Mouse (Mus musculus): Measurements from ENCODE around the gene Fbxo30.

GRCm38 (mm10) chr10:11310481-11310880 lies 29.4 kb downstream of the Fbxo30 start:
- TF ChIP-seq MAFK (IDR thresholded peaks at IDR 0.05; ENCODE audit: insufficient read depth, low read depth, low read length): no peak
- no peak for TF ChIP-seq CHD2 (IDR thresholded peaks at IDR 0.05; ENCODE audit: low read depth, low read length)
- TF ChIP-seq ZNF384 (IDR thresholded peaks at IDR 0.05; ENCODE audit: low read depth, low read length): no peak
- TF ChIP-seq HCFC1 (IDR thresholded peaks at IDR 0.05; ENCODE audit: borderline replicate concordance, insufficient read depth, low read length): no peak
- no peak for TF ChIP-seq ZC3H11A (IDR thresholded peaks at IDR 0.05; ENCODE audit: borderline replicate concordance, low read depth, low read length)
